Mouse (Mus musculus): ENCODE data around the gene Matn1. TPM values are rescaled to one million over a fixed set of nuclear protein-coding genes. Genes with fewer than 3 reads are reported as not detected.

Matn1 gene
- polyA plus RNA-seq, 1 experiment from 2014 or later = 0.23 TPM

DNA sequence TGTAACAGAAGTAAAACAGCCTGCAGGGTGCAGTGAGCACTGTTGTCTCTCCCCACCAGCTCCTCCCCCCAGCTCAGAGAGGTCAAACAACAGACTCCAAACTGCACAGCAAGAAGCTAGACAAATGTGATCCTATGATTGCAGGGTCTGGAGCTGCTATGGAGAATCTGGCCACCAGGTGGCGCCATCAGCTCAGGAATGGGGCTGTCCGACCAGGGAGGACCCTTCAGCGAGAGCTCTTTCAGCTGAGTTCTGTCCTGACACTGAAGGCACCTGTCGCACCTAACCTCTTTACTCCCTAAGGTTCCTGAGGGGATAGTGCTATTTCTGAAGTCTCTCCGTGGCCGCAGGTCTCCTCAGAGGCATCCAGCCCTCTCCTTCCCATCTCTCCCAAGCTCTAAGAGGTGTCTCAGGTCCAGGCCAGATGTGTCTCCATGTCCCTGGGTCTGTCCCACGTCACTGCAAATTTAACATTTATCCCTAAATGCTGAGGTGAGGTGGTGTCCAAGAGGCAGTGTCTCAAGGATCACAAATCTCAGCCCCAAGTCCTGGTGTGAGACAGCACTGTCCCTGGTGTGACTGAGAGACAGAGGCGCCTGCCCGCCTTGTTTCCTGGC, 16.0 kb downstream of the Matn1 start:
- H3K4me3 ChIP-seq = no peak overlapping the region
- H3K4me1 ChIP-seq = peaks cover 23% of the 10 kb centered on the region
- H3K36me3 ChIP-seq = no peaks in the 10 kb centered on the region
- WGBS = 33% methylated on average over 9 of the region's 9 CpGs
- no peak overlapping the region for H3K27ac ChIP-seq
- no peaks in the 10 kb centered on the region for H3K9me3 ChIP-seq (replicated peaks)
- DNase-seq (ENCODE audit: low spot score) = peak; percentile 95
- H3K27me3 ChIP-seq (ENCODE audit: low read depth, poor library complexity, severe bottlenecking) = peaks cover 7% of the 10 kb centered on the region; the same call in 1 of the 2 replicates

GRCm38 (mm10) chr4:130971278-130971677, 27.1 kb downstream of the Matn1 start:
- no peak overlapping the region for H3K4me3 ChIP-seq
- no peak for DNase-seq (ENCODE audit: low spot score)
- no peak overlapping the region for H3K27ac ChIP-seq
- H3K4me1 ChIP-seq = no peaks in the 10 kb centered on the region
- WGBS = 96% methylated on average over 1 of the region's 1 CpGs
- H3K9me3 ChIP-seq (replicated peaks) = 0 out of 2 replicates have a peak, but pooled peaks cover 3% of the 10 kb centered on the region
- H3K27me3 ChIP-seq (ENCODE audit: low read depth, poor library complexity, severe bottlenecking) = no peaks in the 10 kb centered on the region
- H3K36me3 ChIP-seq = no peaks in the 10 kb centered on the region

GRCm38 (mm10) chr4:130972421-130972829, 28.2 kb downstream of the Matn1 start:
- no peak overlapping the region for H3K4me3 ChIP-seq
- 84% methylated on average over 5 of the region's 5 CpGs for WGBS
- no peaks in the 10 kb centered on the region for H3K4me1 ChIP-seq
- H3K27ac ChIP-seq = no peak overlapping the region
- H3K36me3 ChIP-seq = no peaks in the 10 kb centered on the region
- DNase-seq (ENCODE audit: low spot score) = no peak
- 0 out of 2 replicates have a peak, but pooled peaks cover 3% of the 10 kb centered on the region for H3K9me3 ChIP-seq (replicated peaks)
- H3K27me3 ChIP-seq (ENCODE audit: low read depth, poor library complexity, severe bottlenecking) = no peaks in the 10 kb centered on the region

GRCm38 (mm10) chr4:130973332-130974263, 29.4 kb downstream of the Matn1 start:
- no peak for DNase-seq (ENCODE audit: low spot score)
- Histone ChIP-seq H3K27ac (no peak overlapping the region), H3K27me3 (ENCODE audit: low read depth, poor library complexity, severe bottlenecking) (no peaks in the 10 kb centered on the region), H3K9me3 (replicated peaks) (0 out of 2 replicates have a peak, but pooled peaks cover 3% of the 10 kb centered on the region), H3K36me3 (no peaks in the 10 kb centered on the region), H3K4me1 (no peaks in the 10 kb centered on the region), H3K4me3 (no peak overlapping the region)
- WGBS = 76% methylated on average over 19 of the region's 19 CpGs

DNA sequence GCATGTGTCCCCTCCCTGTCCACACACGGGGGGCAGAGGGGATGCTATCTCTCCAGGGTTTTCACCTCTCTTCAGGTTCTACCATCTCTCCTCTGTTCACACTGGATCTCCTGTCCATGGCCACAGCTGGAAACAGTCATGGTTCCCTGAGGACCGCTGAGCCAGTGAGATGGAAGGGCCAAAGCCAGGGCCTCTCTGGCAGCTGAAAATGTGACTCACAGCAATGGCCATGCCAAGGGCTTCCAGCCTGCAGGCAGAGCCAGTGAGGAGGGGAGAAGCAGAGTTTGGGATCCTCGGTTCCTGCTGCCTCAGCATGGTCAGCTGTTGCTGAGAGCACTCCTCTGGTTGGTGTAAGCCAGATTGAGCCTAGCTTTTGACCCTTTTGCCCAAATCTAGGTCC, 34.8 kb downstream of the Matn1 start:
- no peak overlapping the region for H3K4me3 ChIP-seq
- no peak for DNase-seq (ENCODE audit: low spot score)
- no peaks in the 10 kb centered on the region; the same call in 1 of the 2 replicates for H3K4me1 ChIP-seq
- H3K9me3 ChIP-seq (replicated peaks) = 0 out of 2 replicates have a peak, but pooled peaks cover 3% of the 10 kb centered on the region
- H3K27ac ChIP-seq = no peak overlapping the region
- H3K27me3 ChIP-seq (ENCODE audit: low read depth, poor library complexity, severe bottlenecking) = no peaks in the 10 kb centered on the region
- 77% methylated on average over 3 of the region's 3 CpGs for WGBS
- H3K36me3 ChIP-seq = no peaks in the 10 kb centered on the region

DNA sequence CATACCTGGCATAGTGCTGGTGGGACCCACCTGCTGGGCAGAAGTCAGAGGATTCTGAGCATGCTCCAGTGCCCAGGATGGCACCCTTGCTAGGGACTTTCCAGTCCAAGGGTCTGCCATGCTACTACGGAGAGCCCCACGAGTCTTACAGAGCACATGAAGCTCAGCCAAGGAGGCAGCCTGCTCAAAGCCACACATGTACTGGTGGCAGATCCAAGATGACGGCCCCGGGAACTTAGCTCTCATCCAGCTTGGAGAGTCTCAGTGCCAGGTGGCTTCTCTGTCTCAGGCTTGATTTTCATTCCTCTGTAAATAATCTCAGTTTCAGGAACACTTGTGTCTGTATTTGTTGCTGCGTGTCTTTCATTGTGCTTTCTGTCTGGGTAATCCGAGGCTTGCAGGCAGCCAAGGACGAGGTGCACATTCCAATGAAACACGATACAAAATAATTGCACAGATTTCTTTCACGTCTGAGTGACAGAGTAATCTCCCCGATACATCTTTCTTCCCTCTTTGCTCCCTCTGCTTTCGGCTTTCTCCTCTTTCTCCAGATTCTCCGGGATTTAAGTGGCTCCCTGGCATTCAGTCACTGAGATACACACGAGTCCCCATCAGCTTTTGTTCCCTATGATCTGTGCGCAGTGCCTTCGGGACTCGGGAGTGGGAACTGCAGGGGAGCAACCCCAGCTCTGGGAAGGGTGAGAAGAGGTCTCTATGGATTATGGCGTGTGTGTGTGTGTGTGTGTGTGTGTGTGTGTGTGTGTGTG, 40.4 kb downstream of the Matn1 start:
- Histone ChIP-seq H3K4me1 (peaks cover 8% of the 10 kb centered on the region; the same call in 1 of the 2 replicates), H3K9me3 (replicated peaks) (no peaks in the 10 kb centered on the region), H3K27me3 (ENCODE audit: low read depth, poor library complexity, severe bottlenecking) (no peaks in the 10 kb centered on the region), H3K36me3 (no peaks in the 10 kb centered on the region), H3K27ac (no peak overlapping the region), H3K4me3 (no peak overlapping the region)
- WGBS = 78% methylated on average over 17 of the region's 17 CpGs
- no peak for DNase-seq (ENCODE audit: low spot score)

DNA sequence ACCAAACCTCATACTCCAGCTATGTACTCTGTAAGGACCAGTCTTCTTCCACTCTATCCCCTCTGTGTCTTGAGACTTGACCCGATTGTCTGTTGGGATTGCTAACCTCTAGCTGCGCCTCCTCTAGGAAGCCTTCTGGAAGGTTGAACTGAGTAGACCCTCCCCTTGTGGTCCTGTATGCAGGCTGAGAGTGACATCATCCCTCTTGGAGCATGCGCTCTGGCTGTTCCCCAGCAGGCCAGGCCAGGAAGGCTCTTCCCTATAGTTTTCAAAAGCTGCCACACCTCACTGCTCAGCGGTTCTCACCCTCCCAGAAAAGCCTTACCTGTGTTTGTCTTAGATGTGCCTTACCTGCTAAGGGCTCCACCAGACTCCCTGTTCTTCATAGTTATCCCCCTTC, 42.9 kb downstream of the Matn1 start:
- no peaks in the 10 kb centered on the region for H3K27me3 ChIP-seq (ENCODE audit: low read depth, poor library complexity, severe bottlenecking)
- no peaks in the 10 kb centered on the region for H3K36me3 ChIP-seq
- DNase-seq (ENCODE audit: low spot score) = no peak
- H3K4me3 ChIP-seq = no peak overlapping the region
- no peak overlapping the region for H3K27ac ChIP-seq
- H3K9me3 ChIP-seq (replicated peaks) = no peaks in the 10 kb centered on the region
- WGBS = 81% methylated on average over 4 of the region's 4 CpGs
- H3K4me1 ChIP-seq = peaks cover 8% of the 10 kb centered on the region; the same call in 1 of the 2 replicates

- no peak overlapping the region for H3K4me3 ChIP-seq
- H3K4me1 ChIP-seq = peaks cover 8% of the 10 kb centered on the region; the same call in 1 of the 2 replicates
- H3K36me3 ChIP-seq = no peaks in the 10 kb centered on the region
- H3K9me3 ChIP-seq (replicated peaks) = no peaks in the 10 kb centered on the region
- H3K27ac ChIP-seq = no peak overlapping the region; the same call in 1 of the 2 replicates
- 87% methylated on average over 6 of the region's 6 CpGs for WGBS
- DNase-seq (ENCODE audit: low spot score) = no peak
- H3K27me3 ChIP-seq (ENCODE audit: low read depth, poor library complexity, severe bottlenecking) = no peaks in the 10 kb centered on the region
Measured at GRCm38 (mm10) chr4:130988219-130988839, 44.1 kb downstream of the Matn1 start.

GRCm38 (mm10) chr4:130989146-130989545, 45.0 kb downstream of the Matn1 start:
- Histone ChIP-seq H3K27me3 (ENCODE audit: low read depth, poor library complexity, severe bottlenecking) (no peaks in the 10 kb centered on the region), H3K4me3 (no peak overlapping the region), H3K9me3 (replicated peaks) (no peaks in the 10 kb centered on the region), H3K27ac (no peak overlapping the region), H3K4me1 (peaks cover 8% of the 10 kb centered on the region; the same call in 1 of the 2 replicates), H3K36me3 (no peaks in the 10 kb centered on the region)
- 83% methylated on average over 9 of the region's 9 CpGs for WGBS
- no peak for DNase-seq (ENCODE audit: low spot score)

DNA sequence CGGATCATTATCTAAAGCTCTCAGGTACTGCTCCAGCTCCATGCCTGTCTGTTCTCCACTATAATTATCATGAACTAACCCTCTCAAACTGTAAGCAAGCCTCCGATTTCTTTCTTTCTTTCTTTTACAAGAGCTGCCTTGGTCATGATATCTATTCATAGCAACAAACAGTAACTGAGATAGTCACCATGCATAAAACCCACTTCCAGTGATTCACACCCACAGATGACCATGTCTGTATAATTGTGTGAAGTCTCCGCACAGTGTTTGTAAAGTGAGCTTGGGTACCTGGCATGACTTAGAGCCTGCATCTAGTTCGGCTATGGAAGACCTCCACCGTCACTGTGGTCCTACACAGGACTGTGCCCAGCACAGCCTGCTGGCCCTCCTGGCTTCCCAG, 46.8 kb downstream of the Matn1 start:
- no peak overlapping the region for H3K27ac ChIP-seq
- 0 out of 2 replicates have a peak, but pooled peaks cover 5% of the 10 kb centered on the region for H3K4me1 ChIP-seq
- peaks cover 8% of the 10 kb centered on the region; the same call in 1 of the 2 replicates for H3K9me3 ChIP-seq (replicated peaks)
- no peaks in the 10 kb centered on the region for H3K36me3 ChIP-seq
- WGBS = 94% methylated on average over 5 of the region's 5 CpGs
- no peak for DNase-seq (ENCODE audit: low spot score)
- no peak overlapping the region for H3K4me3 ChIP-seq
- no peaks in the 10 kb centered on the region for H3K27me3 ChIP-seq (ENCODE audit: low read depth, poor library complexity, severe bottlenecking)

DNA sequence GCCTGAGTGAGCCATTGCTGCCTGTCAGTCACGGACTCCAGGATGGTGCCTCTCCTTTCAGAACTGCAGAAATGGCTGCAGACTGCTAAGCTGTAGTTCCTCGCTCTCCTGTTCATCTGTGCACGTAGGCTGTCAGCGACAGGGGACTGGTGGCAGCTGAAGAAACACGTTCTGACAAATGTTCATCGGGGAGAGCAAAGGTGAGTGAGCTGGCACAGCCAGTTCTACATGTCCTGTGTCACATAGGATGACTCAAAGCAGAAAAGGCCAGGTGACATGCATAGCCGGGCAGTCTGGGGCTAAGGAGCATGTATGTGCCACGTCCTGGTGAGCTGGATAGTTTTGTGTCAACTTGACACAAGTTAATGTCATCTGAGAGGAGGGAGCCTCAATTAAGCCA, 50.4 kb downstream of the Matn1 start:
- H3K4me3 ChIP-seq = no peak overlapping the region
- peaks cover 8% of the 10 kb centered on the region; the same call in 1 of the 2 replicates for H3K9me3 ChIP-seq (replicated peaks)
- H3K36me3 ChIP-seq = no peaks in the 10 kb centered on the region
- 86% methylated on average over 8 of the region's 8 CpGs for whole genome bisulfite sequencing
- H3K4me1 ChIP-seq = no peaks in the 10 kb centered on the region
- H3K27me3 ChIP-seq (ENCODE audit: low read depth, poor library complexity, severe bottlenecking) = no peaks in the 10 kb centered on the region
- no peak overlapping the region for H3K27ac ChIP-seq
- no peak for DNase-seq (ENCODE audit: low spot score)

All from limb, embryonic 10.5 days (tissue).